Mouse (Mus musculus): ENCODE results near the gene Myh15.
"Not testable (repeated sequence)": the region's sequence is repeated elsewhere in the genome, so short reads cannot be mapped to it uniquely, and the experiment has no call there.

Gene Myh15

DNA sequence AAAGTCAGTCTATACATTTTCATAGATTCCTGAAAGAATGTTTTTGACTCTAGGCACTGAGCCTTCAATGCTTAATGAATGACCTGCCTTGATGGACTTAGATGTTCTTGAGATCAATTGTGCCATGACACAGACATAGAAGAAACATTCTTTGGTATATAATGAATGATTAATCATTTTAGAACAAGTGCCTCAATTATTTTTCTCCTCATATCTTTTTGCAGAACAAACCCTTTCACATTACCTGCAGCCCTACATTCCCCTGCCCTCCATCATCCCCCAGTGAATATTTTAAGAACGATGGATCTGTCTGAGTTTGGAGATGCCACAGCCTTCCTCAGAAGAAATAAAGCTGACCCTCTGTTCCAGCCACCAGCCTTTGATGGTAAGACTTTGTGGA, at the start of gene Myh15:
TSS of gene Myh15 (plus strand) at position 301 of the 400 bp plus-strand sequence.
- DNase-seq (ENCODE audit: low spot score in 2 of 2) = no peak

DNA sequence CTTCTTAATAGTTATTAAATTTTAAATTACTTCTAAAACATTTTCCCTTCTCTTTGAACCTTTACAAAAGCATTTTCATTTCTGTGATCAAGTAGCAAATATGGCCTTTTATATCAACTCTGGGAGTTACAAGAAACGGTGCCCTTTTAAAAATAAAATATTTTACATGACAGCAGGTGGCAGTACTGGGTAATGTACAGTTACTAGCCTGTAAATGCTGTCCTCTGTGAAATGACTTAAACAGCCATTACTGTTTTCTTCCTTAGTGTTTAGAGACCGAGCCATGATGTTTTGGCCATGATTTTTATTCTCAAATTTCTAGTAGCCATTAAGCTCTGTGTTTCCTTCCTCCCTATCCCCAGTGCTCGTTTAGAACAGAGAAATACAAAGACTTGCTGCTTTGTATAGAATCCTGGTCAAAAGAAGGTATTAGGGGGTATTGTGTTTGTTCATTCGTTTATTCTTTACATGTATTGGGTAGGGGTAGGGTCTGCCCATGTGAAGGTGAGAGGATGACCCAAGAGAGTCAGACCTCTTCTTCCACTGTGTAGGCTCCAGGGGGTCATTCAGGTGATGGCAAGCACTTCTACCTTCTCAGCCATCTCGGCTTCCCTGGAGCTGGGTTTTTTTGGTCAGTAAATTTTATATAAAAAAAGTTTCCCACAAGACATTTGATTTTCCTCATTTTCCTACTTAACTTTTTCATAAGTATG, 40.5 kb upstream of the Myh15 start:
- no peak for DNase-seq (ENCODE audit: low spot score in 2 of 2)

DNA sequence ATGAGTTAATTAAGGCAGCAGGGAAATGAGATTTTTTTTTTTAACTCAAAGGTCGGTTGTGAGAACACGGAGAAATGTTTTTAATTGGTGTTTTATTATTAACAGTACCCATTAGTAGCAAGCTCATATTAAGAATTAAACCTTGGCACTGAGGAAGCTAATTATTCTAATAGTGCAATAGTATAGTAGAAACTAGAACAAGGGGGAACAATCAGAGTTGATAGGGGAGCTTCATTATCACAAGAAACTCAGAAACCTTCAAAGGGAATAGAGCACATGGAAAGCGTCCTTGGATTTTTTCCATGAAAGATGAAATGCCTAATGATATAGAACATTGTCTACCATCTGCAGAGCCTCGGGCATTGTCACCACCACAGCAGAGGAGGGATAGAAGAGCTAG, 21.4 kb upstream of the Myh15 start:
- no peak for DNase-seq (ENCODE audit: low spot score in 2 of 2)

DNA sequence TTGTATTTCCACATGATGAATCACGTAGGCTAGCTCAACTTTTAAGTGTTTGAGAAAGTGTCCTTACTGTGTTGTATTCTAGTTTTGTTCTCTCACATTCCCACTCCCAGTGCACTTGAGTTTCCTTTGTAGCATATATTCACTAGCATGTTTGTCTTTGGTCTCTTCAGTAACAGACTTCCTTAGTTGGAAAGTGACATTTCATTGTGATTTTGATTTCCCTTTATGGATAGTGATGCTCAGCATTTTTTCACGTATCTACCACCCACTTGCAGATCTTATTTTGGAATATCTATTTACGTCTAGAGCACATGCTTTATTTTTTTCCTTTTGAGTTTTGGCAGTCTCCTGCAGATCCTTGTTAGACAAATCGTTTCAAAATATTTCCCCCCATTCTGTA, 19.5 kb upstream of the Myh15 start:
- DNase-seq (ENCODE audit: low spot score in 2 of 2) = no peak

DNA sequence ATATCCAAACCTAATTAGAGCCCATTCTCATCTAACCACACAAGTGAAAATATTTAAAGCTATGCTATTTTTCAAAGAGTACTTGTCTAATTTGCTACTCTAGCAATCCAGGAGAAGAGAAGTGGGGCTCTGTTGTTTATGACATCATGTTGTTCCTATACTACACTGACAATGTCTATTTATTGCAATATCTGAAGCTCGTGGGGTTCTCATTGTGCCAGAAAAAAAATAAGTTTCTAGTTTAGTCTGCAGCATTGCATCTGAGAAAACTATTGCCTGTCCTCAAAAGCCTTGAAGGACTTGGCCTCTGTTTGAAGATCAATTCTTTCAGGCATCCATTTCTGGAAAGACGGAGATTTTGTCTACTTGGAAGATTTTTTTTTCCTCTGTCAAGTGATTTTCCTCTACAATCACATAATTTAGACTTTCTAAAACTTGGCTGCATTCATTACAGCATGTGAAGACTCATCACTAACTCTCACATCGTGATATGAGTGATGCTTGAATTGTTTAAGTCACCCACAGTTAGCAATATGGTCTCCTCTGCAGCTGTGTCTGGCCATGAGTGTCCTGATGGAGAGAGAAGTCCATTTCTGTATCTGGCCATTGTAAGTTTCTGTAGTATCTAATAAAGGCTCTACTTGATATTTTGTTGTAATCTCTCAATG, 16.6 kb upstream of the Myh15 start:
- DNase-seq (ENCODE audit: low spot score in 2 of 2) = no peak

DNA sequence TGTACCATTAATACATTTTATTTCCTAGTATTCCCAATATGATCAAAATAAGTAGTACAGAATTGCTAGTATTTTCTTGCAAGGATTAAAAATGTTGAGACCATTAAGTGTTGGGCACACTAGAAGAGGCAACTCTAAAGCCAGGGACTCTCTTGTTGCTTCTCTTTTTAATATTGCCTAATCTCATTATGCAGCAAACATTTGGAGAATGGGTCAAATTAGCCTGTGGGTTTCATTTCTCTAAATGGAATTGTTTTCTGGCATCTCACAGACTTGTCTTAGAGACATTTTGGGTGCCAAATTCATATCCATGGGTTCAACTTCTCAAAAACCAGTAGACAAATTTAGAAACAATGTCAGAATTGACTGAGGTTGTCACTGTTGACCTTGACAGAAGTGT, 8.1 kb upstream of the Myh15 start:
- DNase-seq (ENCODE audit: low spot score in 2 of 2) = no peak

DNA sequence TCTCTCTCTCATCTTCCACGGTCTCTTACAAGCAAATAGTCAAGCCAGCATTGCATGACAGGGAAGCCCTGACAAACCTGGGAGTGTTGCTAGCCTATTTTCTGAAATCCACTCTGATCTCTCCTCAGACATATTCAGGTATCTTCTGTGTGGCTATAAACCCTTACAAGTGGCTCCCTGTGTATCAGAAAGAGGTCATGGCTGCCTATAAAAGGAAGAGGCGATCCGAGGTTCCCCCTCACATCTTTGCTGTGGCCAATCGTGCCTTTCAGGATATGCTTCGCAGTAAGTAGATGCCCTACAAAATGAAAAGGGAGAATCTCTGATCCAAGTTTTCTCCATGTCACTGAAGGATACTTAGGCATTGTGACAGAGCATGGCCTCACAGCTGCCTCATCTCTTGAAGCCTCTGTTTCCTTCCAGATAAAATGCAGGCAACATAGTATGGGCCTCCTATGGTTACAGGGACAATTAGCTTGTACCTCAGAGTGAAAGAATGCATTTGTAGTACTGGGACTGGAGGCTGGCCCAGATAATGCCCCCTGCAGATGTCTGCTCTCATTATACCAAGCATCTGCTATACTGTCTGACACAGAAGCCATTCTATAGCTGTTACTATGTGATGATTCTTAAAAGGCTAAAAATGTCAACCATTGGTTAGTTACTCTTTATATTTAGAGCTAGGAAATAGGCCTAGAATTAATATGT, 12.1 kb downstream of the Myh15 start:
- DNase-seq (ENCODE audit: low spot score in 2 of 2) = no peak

DNA sequence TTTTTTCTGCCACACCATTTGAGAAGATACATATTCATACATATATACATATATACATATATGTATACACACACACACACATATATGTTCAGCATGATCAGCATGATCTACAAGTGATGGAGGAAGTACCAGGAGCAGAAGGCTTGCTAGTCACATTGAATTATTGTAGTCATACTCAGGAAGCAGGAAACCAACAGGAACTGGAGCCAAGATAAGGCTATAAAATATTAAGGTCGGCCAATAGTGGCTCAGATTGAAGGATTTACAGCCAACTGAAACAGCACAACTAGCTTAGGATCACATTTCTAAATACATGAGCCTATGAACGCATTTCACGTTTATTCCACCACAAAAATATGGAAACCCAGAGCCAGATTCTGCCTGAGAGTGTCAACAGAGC, 14.0 kb downstream of the Myh15 start:
- DNase-seq (ENCODE audit: low spot score in 2 of 2) = no peak

DNA sequence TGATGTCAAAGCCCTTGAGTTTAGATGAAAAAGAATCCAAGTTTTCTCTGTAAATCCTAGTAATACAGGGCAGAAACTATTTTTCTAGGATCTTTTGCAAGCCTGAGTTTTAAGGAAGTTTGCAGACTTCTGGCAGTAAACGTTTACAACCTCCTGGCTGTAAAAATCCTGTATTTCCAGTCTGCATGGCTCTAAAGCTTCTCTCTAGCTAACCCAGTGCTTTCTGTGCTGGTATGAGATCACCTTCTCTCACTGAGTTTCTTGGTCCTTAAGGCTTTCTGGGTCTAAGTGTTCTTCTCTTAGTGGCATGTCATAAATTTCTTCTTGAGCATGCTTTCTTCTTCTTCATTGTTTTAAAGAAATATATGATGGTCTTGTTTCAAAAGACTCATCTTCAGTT, 70.7 kb downstream of the Myh15 start:
- DNase-seq (ENCODE audit: low spot score in 2 of 2) = no peak

DNA sequence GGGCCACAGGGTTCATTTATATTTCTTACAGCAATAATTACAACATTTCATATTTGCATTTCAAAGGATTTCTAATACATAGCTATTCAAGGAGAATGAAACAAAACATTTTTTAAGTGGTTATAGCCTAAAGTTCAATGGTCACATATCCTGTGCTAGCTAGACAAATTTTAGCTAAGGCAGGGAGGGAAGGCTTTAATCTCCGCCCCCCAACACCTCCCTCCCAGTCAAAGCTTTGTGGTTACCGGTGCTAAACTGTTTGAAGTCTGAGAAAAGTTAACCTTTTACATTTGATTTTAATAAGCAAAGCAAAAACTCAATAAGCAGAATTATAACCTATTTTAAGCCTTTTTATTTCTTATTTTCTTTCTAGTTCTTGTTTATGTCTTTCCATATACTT, 98.9 kb downstream of the Myh15 start:
- no peak for DNase-seq (ENCODE audit: low spot score in 2 of 2)

DNA sequence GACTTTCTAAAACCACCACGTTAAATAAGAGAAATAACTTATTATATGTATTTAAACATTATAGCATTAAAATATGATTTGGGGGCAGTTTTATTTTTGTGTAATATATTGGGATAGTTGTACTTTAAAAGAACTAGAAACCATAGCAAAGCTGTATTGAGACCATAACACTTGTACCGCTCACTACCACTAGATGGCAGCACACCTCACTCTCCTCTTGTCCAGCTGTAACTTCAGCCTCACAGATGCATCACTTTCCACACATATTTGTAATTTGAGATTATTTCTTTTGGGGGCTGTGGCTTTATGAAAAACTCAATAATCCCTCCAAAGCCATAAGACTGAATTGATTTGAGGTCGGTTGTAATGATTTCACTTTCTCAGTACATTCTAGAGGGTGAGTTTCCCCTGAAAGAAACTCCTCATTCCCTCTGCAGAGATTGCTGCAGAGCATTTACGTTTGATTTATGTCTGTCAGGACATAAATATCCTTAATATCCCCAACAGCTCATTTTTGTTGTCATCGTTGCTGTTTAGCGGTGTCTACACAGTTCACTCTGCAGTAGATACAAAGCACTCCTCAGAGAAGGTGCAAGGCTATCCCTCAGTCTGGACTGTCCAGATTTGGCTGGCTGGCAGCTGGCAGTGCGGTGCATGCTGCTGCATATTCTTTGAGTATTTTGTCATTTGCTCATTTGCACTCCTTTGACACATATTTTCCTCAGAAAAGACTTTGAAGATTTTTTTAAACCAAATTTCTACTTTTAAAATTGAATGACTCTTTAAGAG, 107.3 kb downstream of the Myh15 start:
- DNase-seq (ENCODE audit: low spot score in 2 of 2) = peak in 1 of 2 experiments; percentile 10

DNA sequence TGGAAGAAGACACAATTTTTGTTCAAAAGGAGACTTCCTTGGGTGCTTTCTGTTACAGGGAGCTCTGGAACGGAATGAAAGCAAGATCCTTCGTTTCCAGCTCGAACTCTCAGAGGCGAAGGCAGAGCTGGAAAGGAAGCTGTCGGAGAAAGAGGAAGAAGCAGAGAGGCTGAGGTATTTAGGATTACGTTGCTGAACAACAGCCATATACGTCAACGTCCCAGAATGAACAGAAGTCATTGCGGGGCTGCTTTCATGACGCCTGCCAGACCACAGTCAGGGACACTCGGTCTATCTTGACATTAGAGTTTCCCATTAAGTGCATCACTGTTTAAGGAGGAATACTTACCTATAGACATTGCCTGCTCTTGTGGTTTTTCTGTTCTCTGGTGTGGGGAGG, 108.4 kb downstream of the Myh15 start:
- DNase-seq (ENCODE audit: low spot score in 2 of 2) = no peak

DNA sequence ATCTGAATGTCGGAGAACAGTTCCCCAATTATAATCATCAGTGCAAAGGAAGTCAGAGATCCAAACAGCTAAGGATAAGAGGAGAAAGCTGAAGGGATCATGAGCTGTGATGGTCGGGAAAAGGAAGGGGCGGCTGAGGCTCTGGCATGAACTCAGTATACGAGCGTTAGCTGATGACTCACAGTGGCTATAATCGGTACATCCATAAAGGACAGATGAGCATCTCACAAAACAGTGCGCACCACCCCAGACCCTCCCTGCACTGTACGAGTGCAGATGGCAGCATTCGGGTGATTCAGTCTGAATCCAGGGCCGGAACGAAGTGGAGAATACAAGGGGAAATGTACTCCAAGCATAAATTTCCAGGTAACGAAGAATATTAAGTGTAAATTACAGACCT, 110.0 kb downstream of the Myh15 start:
- DNase-seq (ENCODE audit: low spot score in 2 of 2) = no peak

DNA sequence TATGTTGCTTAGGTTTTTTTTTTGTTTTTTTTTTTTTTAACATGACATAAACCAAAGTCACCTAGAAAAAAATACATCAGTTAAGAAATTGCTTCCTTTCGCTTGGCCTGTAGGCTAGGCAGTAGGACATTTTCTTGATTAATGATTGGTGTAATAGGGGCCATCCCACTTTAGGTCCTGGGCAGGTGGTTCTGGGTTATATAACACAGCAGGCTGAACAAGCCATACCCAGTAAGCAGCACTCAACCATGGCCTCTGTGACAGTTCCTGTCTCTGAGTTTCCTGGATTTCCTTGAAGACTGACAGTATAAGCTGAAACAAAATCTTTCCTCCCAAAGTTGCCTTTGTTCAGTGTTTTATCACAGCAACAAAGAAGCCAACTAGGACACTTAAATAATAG, 117.8 kb downstream of the Myh15 start:
- no peak for DNase-seq (ENCODE audit: low spot score in 2 of 2)

DNA sequence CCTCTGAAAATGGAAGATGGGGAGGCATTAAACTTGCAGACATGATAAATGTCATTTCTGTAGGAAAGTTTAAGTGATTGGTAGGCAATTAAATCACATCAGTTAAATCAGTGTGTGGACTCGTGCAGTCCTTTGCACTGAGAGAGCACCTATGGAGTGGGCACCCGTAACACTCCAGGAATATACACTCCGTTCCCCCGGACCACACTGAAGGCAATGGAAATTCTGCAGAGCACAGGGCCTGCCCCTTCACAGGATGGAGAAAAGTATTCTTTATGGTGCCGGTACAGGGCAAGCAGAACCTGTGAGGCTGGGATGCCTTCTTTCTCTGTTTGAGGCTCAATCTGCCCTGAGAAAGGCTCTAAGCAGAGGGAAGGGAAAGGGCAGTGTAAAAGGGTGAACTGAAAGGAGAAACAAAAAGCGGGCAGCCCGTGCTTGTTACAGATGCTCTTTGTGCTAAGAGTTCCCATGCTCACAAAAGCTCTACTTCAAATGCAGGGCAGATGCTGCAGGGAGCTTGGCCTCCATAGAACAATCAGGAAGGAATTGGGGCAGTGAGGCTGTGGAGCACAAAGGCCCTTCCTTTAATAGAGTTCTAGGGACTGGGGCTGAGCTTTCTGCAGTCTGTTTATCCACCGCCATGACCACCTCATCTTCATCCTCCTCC, 118.6 kb downstream of the Myh15 start:
- no peak for DNase-seq (ENCODE audit: low spot score in 2 of 2)

DNA sequence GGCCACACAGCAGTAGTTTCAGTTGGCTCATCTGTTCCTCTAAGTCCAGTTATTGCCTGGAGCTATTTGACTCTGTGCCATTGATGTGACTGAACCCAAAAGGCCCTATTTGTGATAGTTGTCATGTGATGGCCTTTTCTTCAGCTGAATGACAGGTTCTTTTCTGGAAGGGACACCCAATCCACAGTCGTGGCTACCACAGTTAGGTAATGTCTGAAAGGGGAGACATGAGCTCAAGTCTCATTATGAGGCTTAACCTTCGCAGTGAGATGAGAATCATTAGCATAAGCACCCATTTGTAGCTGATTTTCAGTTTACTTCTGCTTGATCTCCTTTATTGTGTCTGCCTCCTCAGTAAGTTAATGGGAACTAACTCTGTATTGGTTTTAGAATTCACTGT, 136.2 kb downstream of the Myh15 start:
- no peak for DNase-seq (ENCODE audit: low spot score in 2 of 2)

DNA sequence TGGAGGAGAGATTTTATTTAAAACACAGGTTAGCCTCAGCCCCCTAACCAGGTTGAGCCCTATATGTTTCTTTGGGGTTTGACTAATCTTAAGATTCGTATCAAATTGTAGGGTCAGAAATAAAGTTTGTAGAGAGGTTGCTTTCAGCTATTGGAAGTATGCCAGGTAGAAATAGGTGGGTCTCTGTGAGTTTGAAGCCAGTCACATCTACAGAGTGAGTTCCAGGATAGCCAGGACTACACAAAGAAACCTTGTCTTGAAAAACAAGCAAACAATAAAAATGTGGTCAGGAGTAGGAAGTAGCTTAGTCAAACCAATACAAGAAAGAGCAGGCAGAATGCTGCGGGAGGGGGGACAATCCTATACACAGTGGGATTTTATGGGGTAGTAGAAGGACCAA, 136.7 kb downstream of the Myh15 start:
- DNase-seq (ENCODE audit: low spot score in 2 of 2) = no peak

DNA sequence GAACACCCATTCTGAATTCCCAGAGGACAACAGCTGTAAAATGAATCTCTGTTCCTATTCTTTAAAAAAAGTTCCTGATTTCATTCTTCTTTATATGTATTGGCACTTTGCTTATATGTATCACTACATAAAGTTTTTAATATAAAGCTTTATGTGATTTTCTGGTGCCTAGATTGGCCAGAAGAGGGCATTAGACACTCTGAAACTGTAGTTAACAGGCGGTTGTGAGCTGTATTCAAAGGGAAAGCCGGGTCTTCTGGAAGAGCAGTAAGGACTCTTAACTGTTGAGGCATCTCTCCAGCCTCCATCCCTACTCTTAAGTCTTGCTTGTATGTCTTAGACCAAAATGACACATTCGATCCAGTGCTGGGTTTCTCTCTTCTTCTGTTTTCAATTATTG, 139.0 kb downstream of the Myh15 start:
- no peak for DNase-seq (ENCODE audit: low spot score in 2 of 2)

DNA sequence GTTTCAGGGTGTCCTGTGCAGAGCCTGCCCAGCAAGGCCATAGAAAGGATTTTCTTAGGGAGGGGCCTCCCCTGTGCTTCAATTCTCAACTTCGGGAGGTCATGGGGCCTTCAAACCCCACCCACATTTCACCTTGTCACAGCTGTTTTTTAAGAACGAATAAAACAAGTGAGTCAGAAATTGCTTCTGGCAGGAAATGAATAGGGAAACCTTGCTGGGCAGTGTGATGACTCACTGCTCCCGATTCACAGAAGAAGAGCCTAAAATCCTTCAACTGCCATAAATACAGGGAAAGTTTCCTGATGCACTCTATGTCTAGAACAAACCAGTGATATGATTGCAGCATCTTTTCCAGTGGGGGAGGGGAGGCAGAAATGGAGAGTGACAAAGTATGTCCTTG, 140.7 kb downstream of the Myh15 start:
- no peak for DNase-seq (ENCODE audit: low spot score in 2 of 2)

DNA sequence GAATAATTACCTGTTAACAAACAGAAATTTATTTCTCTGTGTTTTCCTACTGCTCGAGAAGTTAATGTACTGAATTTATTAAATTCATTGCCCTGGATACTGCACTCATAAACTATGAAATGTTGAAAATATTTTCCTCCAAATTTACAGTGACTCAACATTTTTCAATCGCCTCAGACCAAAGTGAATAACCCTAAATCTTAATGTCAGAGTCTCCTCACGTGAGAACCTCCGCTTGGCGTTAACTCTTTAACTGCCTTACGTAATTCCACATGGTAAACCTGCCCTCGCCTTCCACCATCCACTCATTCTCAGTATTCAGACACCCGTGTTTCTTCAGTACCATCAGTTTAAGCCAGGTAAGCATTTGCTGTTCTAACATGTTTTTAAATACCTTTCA, 166.4 kb downstream of the Myh15 start:
- DNase-seq (ENCODE audit: low spot score in 2 of 2) = no peak

DNA sequence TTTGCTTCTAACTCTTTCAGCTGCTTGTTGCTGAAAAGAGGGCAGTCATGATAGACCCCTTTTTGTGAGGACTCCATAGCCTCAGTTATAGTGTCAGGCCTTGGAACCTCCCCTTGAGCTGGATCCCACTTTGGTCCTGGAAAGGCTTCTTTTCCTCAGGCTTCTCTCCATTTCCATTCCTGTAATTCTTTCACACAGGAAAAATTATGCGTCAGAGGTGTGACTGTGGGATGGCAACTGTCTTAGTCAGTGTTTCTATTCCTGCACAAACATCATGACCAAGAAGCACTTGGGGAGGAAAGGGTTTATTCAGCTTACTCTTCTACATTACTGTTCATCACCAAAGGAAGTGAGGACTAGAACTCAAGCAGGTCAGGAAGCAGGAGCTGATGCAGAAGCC, 186.2 kb downstream of the Myh15 start:
- DNase-seq (ENCODE audit: low spot score in 2 of 2) = not testable (repeated sequence)

Measured in spleen, postnatal 36 days (tissue).